Mouse (Mus musculus) gastrocnemius, postnatal 10 days (tissue): ENCODE measurements at regions not wholly inside any gene's neighbourhood (a gene's known extent, or its start where the extent isn't known, plus 50 kb on each side); places are given as distances from the start of the nearest gene placed in this dataset.

Experiments
- DNase-seq: peaks from one replicate; pipeline ENCODE4 v3.0.0; 2021; ENCODE audit warnings: mixed read lengths

- no peak for DNase-seq
Observed at GRCm38 (mm10) chr16:93189412-93189811, 363.5 kb upstream of the Runx1 start.

GRCm38 (mm10) chr16:93186554-93186953 lies 360.6 kb upstream of the Runx1 start:
- DNase-seq, result no peak

GRCm38 (mm10) chr16:93182656-93183055 lies 356.7 kb upstream of the Runx1 start:
- DNase-seq, result no peak

DNA sequence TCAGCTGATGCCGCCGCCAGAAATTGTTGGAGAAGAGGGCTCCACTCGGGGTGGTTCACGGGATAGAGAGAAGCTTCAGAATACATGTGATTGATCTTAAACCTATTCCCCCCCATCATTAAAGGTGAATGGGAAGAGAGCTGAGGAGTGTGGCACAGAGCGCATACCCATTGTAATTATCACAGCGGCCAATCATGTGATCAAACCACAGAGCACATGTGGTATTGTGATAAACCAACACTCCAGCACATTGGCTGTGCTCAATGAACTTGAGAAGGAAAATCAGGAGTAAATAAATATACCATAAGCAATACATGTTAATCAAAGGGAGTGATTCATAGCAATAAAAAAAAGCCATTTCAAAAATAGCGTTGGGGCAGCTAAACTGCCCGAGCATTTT lies 355.5 kb upstream of the Runx1 start:
- DNase-seq, result no peak

DNA sequence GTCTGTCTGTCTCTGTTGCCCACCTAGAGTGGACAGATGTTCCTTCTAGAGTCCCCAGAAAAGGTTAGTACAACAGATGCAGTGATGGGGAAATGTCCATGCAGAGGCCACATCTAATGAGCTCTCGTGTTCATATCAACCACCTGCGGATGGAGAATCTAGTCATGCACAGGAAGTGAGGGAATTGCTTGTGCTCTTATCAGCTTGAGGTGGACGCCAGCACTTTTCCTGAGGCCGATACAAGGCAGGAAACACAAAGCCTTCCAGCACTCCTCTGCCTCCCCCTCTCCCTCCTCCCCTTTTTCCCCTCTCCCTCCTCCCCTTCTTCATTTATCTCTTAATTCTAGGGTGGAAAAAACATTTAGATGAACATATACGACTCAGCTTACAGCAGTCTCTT lies 354.3 kb upstream of the Runx1 start:
- no peak for DNase-seq

DNA sequence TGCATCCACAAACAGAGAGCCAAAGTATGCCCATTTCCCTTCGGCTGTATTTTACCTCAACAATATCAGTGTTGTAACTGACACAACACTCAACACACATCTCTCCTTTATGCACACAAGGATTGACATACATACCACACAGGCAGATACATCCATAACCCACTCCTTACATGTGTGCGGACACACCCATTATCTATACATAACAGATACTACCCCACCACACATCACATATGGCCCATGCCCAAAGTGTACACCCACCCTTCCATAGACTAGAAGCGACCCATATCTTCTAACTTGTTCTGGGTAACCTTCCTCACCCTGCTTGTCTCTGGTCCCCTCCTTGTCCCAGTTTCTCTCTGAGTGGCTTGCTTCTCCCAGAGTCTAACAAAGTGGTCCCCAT lies 340.7 kb upstream of the Runx1 start:
- DNase-seq, result no peak

DNA sequence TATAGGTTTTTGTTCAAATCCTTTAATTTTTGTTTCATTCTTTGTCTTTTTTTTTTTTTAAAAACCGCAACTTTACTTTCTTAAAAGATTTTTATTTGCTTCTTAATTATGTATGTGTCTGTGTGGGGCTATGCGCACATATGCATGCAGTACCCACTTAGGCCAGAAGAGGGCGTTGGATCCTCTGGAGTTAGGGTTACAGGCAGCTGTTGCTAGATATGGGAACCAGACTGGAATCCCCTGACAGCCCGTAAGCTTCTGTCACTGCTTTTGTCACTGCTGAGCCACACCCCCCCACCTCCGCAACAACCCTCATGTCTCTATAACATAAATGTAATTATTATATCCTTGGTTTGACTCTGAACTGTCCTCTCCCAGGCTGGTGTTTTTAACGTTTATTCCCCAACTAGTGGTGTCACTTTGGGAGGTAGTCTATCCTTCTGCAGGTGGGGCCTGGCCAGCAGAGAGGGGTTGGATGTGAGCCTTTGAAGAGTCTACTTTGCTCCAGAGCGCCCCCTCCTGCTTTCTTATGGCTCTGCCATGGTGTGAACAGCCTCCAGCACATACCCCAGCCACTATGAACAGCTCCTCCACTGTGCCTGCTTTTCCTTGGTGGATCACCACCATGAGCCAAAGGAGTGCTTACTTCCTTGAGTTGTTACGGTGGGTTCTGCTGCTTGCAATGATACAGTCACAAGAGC lies 332.7 kb upstream of the Runx1 start:
- DNase-seq, result no peak

DNA sequence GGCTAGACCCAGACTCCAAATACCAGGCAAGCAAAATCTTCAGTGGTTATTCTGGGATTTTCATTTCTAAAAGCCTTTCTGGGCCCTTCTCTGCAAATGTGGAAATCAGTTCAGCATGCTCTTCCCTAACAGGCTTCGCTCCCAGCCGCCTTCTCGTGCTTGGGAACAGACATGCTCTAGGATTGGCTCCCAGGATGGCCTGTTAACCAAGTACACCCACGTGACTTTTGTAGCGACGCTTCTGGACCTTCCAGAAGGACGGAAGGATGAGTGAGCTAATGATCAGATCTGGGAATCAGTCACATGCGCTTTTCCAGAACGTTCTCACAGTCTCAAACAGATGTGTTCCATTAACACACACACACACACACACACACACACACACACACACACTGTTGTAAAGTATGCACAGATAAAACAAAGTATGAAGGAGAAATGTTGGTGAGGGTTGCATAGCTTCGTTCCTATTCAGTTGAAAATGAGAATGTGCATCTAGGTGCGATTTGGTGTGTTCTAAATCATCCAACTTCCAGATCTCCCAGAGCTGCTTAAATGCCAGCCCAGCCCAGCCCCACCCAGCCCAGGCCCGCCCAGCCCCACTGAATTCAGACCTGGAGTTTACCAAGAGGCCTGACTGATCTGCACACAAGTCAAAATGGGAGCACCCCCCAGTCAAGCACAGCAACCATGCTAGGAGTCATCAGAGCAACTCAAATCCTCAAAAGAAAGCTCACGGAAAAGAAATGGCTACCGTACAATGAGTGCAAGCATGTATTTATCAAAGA lies 327.8 kb upstream of the Runx1 start:
- DNase-seq, result no peak

- DNase-seq, result peak; percentile 29
Observed at GRCm38 (mm10) chr16:93152765-93153489, 327.0 kb upstream of the Runx1 start.

GRCm38 (mm10) chr16:93152057-93152456 lies 326.1 kb upstream of the Runx1 start:
- DNase-seq, result no peak

GRCm38 (mm10) chr16:93151652-93152051 lies 325.7 kb upstream of the Runx1 start:
- no peak for DNase-seq

DNA sequence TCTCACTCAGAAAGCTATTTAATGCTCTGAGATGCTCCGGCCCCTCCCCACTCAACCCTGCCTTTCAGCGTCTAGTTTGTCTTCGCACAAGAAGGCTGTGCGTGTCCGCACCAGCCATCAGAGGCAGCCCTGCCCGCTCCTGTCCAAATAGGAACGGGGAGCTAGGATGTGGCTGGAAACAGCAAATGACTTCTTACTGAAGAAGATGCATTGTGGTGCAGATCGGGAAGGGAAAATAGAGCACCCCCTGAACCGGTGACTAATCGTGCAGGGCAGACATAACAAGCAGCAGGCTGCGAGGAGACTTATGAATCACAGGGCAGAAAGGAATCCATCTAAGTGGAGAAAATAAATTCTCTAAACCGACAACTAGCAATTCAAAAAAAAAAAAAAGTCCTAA lies 324.5 kb upstream of the Runx1 start:
- no peak for DNase-seq

DNA sequence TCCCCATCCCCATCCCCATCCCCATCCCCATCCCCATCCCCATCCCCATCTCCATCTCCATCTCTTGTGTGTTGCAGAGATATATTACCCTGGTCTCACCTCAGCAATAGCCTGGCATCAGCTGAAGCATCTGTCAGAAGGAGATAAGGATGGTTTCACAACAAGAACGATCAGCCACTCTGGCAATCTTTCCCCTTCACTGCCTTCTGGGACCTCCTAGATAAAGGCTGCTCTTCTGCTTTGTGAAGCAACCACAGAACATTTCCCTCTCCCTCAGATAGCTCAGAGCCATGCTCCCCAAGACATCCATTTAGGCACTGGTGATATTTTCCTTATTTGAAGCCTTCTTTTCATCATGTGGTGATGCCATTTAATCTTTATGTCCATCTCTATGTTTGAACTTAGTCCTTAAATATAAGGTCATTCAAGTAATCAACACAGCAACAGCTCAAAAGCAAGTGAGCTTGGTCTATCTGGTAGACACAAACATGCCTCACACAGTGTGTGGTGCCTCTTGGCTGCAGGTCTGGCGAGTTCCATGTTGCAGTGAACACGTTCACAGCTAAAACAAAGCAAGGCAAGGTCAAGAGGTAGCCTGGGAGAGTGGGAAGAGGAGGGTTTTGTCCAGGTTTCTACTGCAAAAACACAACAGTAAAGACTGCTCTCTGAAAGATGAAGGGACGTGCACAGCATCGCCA lies 321.7 kb upstream of the Runx1 start:
- DNase-seq, result no peak

DNA sequence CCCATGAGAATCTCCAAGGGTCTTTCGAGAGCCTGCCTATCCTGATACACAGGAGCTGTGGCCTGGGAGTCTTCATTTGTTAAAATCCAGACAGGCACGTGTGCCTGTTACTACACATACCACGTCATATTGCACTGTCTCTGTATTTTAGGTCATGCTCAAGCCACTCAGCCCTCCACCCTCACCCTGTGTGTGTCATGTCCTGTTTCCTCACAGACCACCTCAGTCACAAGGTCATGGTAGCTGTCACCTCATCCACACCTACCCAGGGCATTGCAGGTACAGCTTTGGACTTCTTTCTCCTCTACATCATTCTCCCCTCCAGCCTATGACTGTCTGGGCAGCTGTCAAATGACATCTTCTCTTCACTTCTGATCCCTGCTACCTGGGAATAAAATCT lies 320.9 kb upstream of the Runx1 start:
- no peak for DNase-seq

DNA sequence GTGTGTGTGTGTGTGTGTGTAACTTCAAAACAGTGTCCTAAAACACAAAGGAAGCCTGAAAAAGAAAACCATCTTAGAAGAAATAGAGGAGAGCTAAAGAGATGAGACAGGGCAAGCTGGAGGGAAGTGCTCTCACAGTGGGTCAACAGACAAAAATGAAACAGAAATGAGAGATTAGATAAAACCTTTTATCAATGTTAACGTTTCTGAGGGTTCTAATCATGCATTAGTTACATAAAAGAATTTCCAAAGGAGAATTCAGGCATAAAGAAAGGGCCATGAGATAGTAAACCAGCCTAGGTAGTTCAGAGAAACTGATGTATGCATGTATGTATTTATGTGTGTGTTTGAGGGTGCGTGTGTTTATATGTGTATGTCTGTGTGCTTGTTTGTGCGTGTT lies 319.7 kb upstream of the Runx1 start:
- no peak for DNase-seq

GRCm38 (mm10) chr16:93144033-93144432 lies 318.1 kb upstream of the Runx1 start:
- DNase-seq, result no peak

- peak; percentile 35 for DNase-seq
Observed at GRCm38 (mm10) chr16:93143164-93143563, 317.2 kb upstream of the Runx1 start.

GRCm38 (mm10) chr16:93141967-93142366 lies 316.0 kb upstream of the Runx1 start:
- DNase-seq, result no peak

DNA sequence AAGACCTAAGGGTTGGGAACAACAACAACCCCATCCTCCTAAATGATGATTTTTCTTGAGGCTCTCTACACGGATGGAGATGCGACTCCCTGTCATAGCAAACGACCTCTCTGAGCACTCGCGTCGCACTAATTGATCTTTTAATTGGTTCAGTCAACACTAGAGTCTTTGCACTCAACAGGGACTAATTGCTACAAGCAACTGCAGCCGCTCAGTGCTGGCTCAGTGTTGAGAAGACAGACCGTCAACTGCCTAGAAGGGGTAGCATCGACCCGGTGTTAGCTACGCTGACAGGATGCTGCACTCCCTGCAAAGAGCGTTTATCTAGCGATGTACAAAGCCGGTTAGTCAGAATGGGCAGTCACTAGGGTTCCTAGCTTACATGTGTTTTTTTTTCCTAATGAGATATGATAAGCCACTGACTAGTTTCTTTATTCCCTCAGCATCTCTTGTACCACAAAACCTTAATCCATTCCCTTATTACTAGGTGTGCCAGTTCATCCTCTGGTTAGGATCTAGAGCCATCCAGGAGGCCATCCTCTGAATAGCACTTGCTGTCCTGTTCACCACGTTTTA lies 314.7 kb upstream of the Runx1 start:
- no peak for DNase-seq

DNA sequence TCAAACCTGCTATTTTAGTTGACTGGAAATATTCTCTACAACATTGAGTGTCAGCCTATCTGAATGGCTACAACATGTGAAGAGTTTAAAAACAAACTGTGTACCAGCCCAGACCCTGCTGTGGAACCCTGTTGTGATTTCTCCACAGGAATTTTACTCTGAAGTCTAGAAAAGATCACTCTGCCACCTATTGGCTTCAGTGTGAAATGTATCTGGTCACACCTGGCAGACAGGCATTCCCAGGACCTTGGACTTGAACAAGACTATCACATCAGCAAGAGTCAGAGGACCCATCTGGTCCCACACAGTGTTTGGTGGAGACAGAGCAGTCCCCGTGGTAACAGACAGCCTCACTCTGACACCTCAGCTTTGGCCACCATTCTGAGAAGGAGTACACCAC lies 311.3 kb upstream of the Runx1 start:
- DNase-seq, result no peak

DNA sequence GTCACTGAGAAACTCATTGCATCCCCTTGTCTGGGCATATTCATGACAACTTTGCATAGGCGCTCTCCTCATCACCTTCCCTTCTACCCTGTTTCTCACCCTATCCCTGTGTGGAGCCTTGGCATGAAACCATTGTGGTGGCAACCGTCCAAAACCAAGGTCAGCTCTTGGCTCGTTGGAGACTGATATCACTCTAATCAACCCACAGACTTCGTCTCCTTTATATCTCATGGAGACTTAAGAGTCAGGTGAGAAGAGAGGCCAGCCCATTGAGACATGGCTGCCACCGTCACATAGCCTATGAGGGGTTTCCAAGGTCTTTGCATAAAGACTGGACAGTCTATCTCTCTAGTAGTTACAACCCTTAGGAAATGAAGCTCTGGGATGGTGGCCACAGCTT lies 305.5 kb upstream of the Runx1 start:
- DNase-seq, result no peak

DNA sequence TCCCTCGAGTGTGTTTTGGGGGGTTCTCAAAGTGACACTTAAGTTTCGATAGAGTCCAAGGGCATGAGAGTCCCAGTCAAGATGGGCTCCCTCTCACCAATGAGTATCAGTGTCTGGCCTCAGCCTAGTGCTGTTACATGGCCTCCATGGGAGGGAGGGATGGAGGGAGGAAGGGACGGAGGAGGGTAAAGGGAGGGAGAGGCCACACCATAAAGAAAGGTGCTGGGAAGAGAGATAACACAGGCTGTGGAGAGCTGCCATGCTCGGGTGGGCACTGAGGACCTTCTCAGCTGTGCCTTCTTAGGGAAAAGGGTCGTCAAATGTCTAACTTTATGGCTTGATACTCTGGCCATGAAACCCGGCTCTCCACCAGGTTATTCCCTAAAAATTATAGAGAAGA lies 304.7 kb upstream of the Runx1 start:
- no peak for DNase-seq
